Mouse (Mus musculus) hindbrain, embryonic 13.5 days (tissue): ENCODE data around the gene B3gat1. TPM values are rescaled to one million over a fixed set of nuclear protein-coding genes. Genes with fewer than 3 reads are reported as not detected.
A peak's percentile ranks its signal among the peaks of the same experiment; 100 is the strongest.

Experiments
- ATAC-seq: fragments of 200-750 bp; cut with Nextera tagmentation; 2 replicates; pipeline ENCODE4 v1.8.0; 2017; ENCODE audit warnings: moderate TSS enrichment; ENCODE audit not compliant: low FRiP score
- H3K27ac ChIP-seq: fragments of 300-500 bp; sonication (generic); 2 replicates; pipeline ENCODE4 v1.5.1; 2015; ENCODE audit warnings: inconsistent platforms, mild to moderate bottlenecking, moderate library complexity
- H3K27me3 ChIP-seq: fragments of 300-500 bp; sonication (generic); 2 replicates; pipeline ENCODE4 v1.6.1; 2015; ENCODE audit warnings: mild to moderate bottlenecking, inconsistent platforms
- H3K36me3 ChIP-seq: fragments of 300-500 bp; sonication (generic); 2 replicates; pipeline ENCODE4 v1.6.1; 2015; ENCODE audit warnings: mild to moderate bottlenecking, inconsistent platforms
- H3K4me1 ChIP-seq: fragments of 300-500 bp; sonication (generic); replicated peaks from 2 replicates; pipeline ENCODE4 v1.6.1; 2015; ENCODE audit warnings: inconsistent platforms
- H3K4me2 ChIP-seq: fragments of 300-500 bp; sonication (generic); 2 replicates; pipeline ENCODE4 v1.6.1; 2015; ENCODE audit warnings: inconsistent platforms, mild to moderate bottlenecking, moderate library complexity
- H3K4me3 ChIP-seq: fragments of 300-500 bp; sonication (generic); 2 replicates; pipeline ENCODE4 v1.5.1; 2015; ENCODE audit warnings: mild to moderate bottlenecking, inconsistent platforms
- H3K9ac ChIP-seq: fragments of 300-500 bp; sonication (generic); 2 replicates; pipeline ENCODE4 v1.6.1; 2015; ENCODE audit warnings: mild to moderate bottlenecking, inconsistent platforms
- H3K9me3 ChIP-seq: fragments of 300-500 bp; sonication (generic); 2 replicates; pipeline ENCODE4 v1.6.1; 2016; ENCODE audit warnings: inconsistent platforms
- WGBS: fragments of 180-500 bp; shearing (Covaris S2); methylation state at CpG from one replicate; pipeline ENCODE4 v1.1.7; 2015; 5-methylcytosine and 5-hydroxymethylcytosine counted together
- polyA plus RNA-seq: library from polyadenylated mRNA; unstranded; fragments of >200 nt; fragmentation: Nextera tagmentation; extraction: Ambion mirVana; gene quantifications from 2 replicates; pipeline ENCODE4 v1.2.1, GENCODE M21; 2015

The B3gat1 gene
- polyA plus RNA-seq, 1 experiment from 2014 or later: 31.9 TPM

DNA sequence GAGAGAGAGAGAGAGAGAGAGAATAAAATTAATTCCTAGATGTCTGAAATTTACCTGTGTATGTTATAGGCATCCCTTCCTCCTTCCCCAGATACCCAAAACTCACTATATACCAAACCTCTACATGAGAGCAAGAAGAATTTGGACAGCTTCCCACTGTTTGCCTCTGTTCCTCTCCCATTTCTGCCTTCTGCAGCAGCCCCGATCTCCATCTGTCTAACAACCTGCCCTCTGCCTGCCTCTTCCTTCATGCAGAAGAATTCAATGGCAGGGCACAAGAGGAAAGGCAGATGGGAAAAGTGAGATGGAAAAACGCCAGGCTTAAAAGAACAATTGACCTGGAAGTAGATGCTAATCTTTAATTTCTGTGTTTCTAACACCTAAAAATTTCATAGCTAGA is 5.0 kb upstream of the B3gat1 start:
- H3K4me1 ChIP-seq: peaks cover 5% of the 10 kb centered on the region; the same call in 1 of the 2 replicates
- no peaks in the 10 kb centered on the region for H3K9me3 ChIP-seq
- no peaks in the 10 kb centered on the region for H3K36me3 ChIP-seq
- H3K4me2 ChIP-seq: no peak overlapping the region
- H3K4me3 ChIP-seq: no peak overlapping the region
- H3K27ac ChIP-seq: no peak overlapping the region
- H3K9ac ChIP-seq: no peak overlapping the region
- no peak for ATAC-seq
- 75% methylated on average over 2 of the region's 2 CpGs for WGBS
- no peaks in the 10 kb centered on the region for H3K27me3 ChIP-seq

DNA sequence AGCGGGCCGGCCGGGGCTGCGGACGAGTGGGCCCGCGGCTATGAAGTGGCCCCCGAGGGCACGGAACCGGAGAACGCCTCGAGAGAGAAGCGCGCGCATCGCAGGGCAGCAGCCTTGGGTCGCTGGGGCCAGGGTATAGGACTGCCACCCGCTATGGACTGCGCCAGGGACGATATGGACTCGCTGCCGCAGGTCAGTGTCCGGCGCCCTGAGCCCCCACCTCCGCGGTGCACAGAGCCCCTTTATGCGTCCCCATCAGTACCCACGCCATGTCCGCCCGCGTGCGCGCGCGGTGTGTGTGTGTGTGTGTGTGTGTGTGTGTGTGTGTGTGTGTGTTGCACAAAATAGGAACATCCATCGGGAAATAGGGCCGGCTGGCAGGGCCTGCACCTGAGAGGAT is 458 bp downstream of the B3gat1 start:
- H3K9me3 ChIP-seq: no peaks in the 10 kb centered on the region
- H3K36me3 ChIP-seq: peaks cover 4% of the 10 kb centered on the region; the same call in 1 of the 2 replicates
- peak overlapping the region; percentile 86 for H3K4me2 ChIP-seq
- peak overlapping the region; percentile 85 for H3K4me3 ChIP-seq
- 0% methylated on average over 37 of the region's 37 CpGs for WGBS
- H3K27me3 ChIP-seq: no peaks in the 10 kb centered on the region
- ATAC-seq: peak; percentile 78
- H3K9ac ChIP-seq: peak overlapping the region; percentile 99
- H3K4me1 ChIP-seq: peaks cover 51% of the 10 kb centered on the region
- H3K27ac ChIP-seq: peak overlapping the region; percentile 95

DNA sequence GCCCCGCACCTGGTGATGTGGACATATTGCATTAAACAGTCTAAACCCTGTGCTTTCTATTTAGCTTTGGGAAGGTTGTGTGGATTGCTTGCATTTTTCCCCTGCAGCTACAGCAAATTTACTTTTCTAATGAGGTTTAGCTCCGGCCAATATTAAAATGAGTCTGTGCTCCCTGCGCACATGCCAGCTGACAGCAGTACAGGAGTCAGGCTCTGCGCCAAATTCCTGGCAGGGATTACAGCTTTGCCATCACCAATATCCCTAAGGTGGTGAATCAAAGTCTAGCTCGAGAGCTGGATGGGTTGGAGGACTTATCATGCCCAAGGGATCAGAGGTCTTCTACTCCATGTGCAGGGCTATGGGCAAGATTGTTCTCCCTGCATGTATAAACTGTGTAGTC is 3.6 kb downstream of the B3gat1 start:
- no peak overlapping the region for H3K27ac ChIP-seq

DNA sequence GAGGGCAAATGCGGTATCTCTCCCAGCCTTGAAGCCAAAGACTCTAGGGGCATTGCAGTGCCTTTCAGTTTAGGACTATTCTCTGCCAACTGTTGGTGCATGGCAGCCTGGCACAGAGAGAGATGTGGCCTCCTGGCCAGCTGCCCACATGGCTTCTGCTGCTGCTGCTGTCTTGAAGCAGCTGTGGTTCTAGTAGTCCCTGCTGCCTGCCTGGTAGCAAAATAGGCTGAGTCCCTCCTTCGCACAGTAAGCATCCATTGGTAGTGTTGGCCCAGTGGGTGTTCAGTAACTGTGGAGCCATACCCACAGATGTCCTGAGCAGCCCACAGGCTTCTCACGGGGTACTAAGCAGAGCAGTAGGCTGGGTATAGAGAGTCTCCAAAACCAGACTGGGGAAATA is 9.3 kb downstream of the B3gat1 start:
- 89% methylated on average over 3 of the region's 3 CpGs for WGBS
- no peak overlapping the region for H3K4me2 ChIP-seq
- H3K9me3 ChIP-seq: no peaks in the 10 kb centered on the region
- peaks cover 22% of the 10 kb centered on the region for H3K36me3 ChIP-seq
- H3K27ac ChIP-seq: no peak overlapping the region
- no peak overlapping the region for H3K9ac ChIP-seq
- H3K4me3 ChIP-seq: no peak overlapping the region
- no peaks in the 10 kb centered on the region for H3K27me3 ChIP-seq
- peaks cover 24% of the 10 kb centered on the region for H3K4me1 ChIP-seq
- 0 out of 2 replicates have a peak, but pooled peaks have one; percentile 21 for ATAC-seq

More for the DNA sequence above, 3.6 kb downstream of the B3gat1 start:
- 47% methylated on average over 5 of the region's 5 CpGs for WGBS
- Histone ChIP-seq H3K4me3 (peak overlapping the region; percentile 22), H3K4me1 (peaks cover 59% of the 10 kb centered on the region), H3K27me3 (no peaks in the 10 kb centered on the region), H3K4me2 (peak overlapping the region; percentile 86), H3K36me3 (peaks cover 9% of the 10 kb centered on the region), H3K9ac (peak overlapping the region; percentile 35), H3K9me3 (no peaks in the 10 kb centered on the region)
- ATAC-seq: no peak

DNA sequence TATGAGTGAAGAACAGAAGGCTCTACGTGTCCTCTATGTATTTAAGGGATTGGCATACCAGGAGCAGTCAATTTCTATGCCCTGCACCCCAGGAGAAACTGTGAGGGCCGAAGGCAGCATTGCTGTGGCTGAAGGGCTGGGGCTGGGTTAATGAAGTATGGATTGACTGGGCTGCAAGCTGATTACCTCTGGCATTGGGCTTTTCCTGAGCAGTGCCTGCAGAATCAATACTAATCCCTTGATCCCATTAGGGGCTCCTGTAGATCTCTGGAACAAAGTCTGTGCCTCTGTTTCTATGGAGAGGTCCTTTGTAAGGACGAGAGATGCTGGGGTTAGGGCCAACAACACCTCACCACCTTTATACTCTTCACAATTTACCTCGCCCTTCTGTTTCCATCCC is 13.6 kb downstream of the B3gat1 start:
- Histone ChIP-seq H3K9me3 (no peaks in the 10 kb centered on the region), H3K4me1 (peaks cover 7% of the 10 kb centered on the region), H3K36me3 (peaks cover 34% of the 10 kb centered on the region), H3K27ac (0 out of 2 replicates have a peak overlapping the region, but pooled peaks have one; percentile 40), H3K4me3 (no peak overlapping the region), H3K4me2 (no peak overlapping the region), H3K27me3 (no peaks in the 10 kb centered on the region), H3K9ac (no peak overlapping the region)
- 70% methylated on average over 4 of the region's 4 CpGs for WGBS
- ATAC-seq: no peak

DNA sequence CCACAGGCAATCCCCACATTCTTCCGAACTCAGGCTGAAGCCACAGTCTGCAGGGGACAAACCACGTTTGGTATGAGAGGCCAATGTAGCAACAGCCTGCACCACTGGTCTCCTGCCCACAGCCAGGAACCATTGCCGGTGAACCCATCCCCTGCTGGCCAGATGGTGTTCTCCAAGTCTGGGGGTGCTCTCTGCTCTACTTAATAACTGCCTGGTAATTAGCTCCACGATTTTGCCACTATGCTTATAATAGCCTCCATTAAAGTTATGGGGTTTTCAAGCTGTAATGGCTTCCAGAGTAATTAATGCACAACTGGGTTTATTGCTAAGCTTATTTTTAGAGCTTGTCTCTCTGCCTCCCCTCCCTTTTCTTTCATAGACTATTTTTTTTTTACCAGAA is 15.4 kb downstream of the B3gat1 start:
- H3K4me1 ChIP-seq: peaks cover 3% of the 10 kb centered on the region
- peak overlapping the region; percentile 66; the same call in 1 of the 2 replicates for H3K27ac ChIP-seq
- H3K9me3 ChIP-seq: no peaks in the 10 kb centered on the region
- 76% methylated on average over 4 of the region's 4 CpGs for WGBS
- H3K4me2 ChIP-seq: no peak overlapping the region
- H3K27me3 ChIP-seq: no peaks in the 10 kb centered on the region
- H3K9ac ChIP-seq: no peak overlapping the region
- no peak overlapping the region for H3K4me3 ChIP-seq
- no peak for ATAC-seq
- peaks cover 51% of the 10 kb centered on the region for H3K36me3 ChIP-seq

DNA sequence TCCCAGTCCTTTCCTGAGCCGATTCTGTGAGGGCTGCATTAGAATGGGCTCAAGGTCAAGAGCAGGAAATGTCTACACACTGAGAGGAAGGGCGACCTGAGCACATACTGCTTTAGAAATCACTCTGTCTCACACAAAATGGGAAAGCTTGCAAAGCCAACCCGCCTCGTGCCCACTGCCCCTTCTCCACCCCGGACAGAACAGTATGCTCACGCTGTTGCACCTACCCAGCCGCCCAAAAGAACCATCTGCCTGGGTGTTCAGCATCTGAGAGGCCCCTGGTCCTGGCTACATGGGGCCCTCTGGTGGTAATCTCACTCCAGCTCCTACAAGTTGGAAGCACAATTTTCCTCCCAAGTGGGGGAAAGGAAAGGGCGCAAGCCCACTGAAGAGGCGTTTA is 26.6 kb downstream of the B3gat1 start:
- Histone ChIP-seq H3K27me3 (no peaks in the 10 kb centered on the region), H3K27ac (no peak overlapping the region), H3K36me3 (peaks cover 68% of the 10 kb centered on the region), H3K4me3 (no peak overlapping the region), H3K9ac (no peak overlapping the region), H3K9me3 (no peaks in the 10 kb centered on the region), H3K4me2 (no peak overlapping the region), H3K4me1 (peaks cover 6% of the 10 kb centered on the region)
- 41% methylated on average over 9 of the region's 9 CpGs for WGBS
- peak; percentile 64 for ATAC-seq

DNA sequence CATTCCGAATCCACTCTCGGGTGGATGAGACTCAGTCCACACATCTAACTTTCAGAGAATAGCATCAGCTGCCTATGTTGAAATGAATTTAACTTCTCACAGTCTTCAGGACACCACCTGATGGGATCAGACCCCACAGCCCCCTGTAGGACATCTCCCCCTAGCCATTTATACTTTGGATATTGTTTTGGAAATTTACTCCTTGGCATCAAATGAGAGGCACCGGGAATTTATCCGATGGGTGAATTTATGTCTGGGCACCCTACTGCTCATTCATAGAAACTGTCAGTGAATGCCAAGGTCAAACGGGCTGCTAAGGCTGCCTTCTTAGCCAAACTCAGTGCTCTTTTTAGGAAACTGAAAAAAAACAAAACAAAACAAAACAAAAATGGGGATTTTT is 27.0 kb downstream of the B3gat1 start:
- WGBS: 74% methylated on average over 5 of the region's 5 CpGs
- Histone ChIP-seq H3K4me2 (no peak overlapping the region), H3K36me3 (peaks cover 63% of the 10 kb centered on the region), H3K9ac (no peak overlapping the region), H3K4me3 (no peak overlapping the region), H3K9me3 (no peaks in the 10 kb centered on the region), H3K4me1 (peaks cover 6% of the 10 kb centered on the region), H3K27me3 (no peaks in the 10 kb centered on the region), H3K27ac (no peak overlapping the region)
- ATAC-seq: no peak

DNA sequence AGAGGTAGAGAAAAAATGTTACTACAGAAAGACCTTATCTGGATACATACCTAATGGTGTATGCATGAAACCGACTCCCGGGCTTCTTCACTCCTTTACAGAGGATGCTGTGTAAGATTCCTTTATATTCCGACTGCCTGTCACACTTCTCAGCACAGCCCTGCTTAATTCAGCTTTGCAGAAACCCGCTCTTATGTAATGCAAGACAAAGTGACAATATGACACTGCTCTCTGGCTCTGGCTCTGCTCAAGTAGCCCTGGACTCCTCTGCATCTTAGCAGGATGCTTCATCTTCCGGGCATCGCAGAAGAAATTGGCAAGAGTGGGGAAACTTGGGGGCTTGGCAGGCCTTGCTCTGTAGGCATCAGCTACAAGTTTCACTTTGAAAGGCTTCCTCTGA is 28.9 kb downstream of the B3gat1 start:
- Histone ChIP-seq H3K27me3 (no peaks in the 10 kb centered on the region), H3K9ac (no peak overlapping the region), H3K9me3 (no peaks in the 10 kb centered on the region), H3K4me2 (no peak overlapping the region), H3K4me3 (no peak overlapping the region), H3K27ac (no peak overlapping the region), H3K36me3 (peaks cover 50% of the 10 kb centered on the region), H3K4me1 (peaks cover 6% of the 10 kb centered on the region)
- ATAC-seq: no peak
- 91% methylated on average over 6 of the region's 6 CpGs for WGBS

DNA sequence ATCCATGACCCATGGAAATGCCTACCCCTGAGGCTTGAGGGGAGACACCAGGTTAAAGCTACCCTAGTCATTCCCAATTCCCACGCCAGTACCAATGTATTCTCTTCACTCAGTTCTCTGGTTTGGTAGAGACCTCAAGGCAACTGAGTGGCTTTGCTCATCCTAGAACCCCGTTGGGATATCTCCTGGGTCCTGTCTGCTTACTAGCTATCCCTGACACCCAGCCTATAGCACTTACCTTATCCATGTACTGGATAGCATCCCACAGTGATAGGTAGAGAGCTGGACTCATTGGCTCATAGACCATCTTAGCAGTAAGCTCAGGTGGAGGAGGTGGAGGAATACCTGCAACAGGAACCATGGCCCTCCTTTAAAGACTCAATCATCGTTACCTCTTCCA is 34.7 kb downstream of the B3gat1 start:
- Histone ChIP-seq H3K4me2 (no peak overlapping the region), H3K27me3 (no peaks in the 10 kb centered on the region), H3K4me3 (no peak overlapping the region), H3K4me1 (no peaks in the 10 kb centered on the region), H3K27ac (no peak overlapping the region), H3K36me3 (peaks cover 19% of the 10 kb centered on the region), H3K9ac (no peak overlapping the region), H3K9me3 (no peaks in the 10 kb centered on the region)
- ATAC-seq: no peak
- WGBS: 90% methylated on average over 3 of the region's 3 CpGs

DNA sequence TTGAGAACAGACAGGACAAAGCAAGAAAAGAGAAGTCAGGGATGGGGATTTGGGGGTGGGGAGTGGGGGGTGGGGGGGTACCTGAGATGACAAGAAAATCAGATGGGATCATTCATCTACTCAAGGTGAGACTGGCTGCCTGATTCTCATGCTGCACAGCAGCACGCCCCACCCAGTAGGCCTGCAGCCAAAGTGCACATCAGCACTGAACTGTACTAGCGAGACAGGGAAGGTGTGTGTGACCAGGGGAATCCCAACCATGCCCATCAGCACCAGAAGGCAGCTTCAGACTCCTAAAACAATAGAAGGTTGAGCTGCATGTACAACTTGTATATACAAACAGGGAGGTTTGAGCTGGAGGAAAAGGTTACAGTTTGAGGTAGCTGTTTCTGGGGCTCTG is 42.2 kb downstream of the B3gat1 start:
- ATAC-seq: peak; percentile 41; the same call in 1 of the 2 replicates
- no peak overlapping the region for H3K27ac ChIP-seq
- H3K9me3 ChIP-seq: no peaks in the 10 kb centered on the region
- H3K4me3 ChIP-seq: no peak overlapping the region
- H3K27me3 ChIP-seq: no peaks in the 10 kb centered on the region
- H3K4me2 ChIP-seq: no peak overlapping the region
- WGBS: 83% methylated on average over 2 of the region's 2 CpGs
- no peaks in the 10 kb centered on the region for H3K36me3 ChIP-seq
- H3K4me1 ChIP-seq: no peaks in the 10 kb centered on the region
- H3K9ac ChIP-seq: no peak overlapping the region

DNA sequence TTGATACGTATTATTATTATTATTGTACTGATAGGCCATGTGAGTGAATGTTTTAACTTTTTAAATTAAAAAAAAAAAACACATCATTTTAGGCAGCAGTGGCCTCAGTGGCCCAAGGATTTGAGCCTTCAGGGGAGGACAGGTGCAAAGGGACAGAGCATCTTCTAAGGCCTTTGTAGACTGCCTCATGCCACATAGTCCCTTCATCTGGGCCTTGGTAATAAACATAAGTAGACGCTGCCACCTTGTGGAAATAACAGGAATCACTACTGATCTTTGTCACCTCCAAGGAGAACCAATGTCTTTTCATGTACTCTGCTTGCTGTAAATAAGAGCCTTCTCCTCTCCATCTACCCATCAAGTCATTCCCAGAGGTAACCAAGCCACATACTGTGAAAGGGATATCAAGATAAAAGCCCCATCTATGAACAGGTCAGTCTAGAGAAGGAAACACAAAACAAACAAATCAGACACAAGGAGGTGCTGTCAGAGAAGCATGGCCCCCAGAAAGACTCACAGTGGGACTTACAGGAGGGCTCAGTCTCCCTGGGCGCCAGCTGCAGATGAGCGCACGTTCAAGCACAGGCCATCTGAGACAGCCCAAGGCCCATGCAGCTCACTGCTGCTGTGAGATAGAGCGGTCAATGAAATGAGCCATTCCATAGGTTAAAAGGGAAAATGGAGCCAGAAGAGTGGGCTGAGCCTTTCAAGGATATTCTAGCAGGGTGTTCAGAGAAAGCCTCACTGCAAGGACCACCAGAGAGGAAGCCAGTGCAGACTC is 42.8 kb downstream of the B3gat1 start:
- Histone ChIP-seq H3K4me2 (no peak overlapping the region), H3K27ac (no peak overlapping the region), H3K9ac (no peak overlapping the region), H3K27me3 (no peaks in the 10 kb centered on the region), H3K4me1 (no peaks in the 10 kb centered on the region), H3K4me3 (no peak overlapping the region), H3K9me3 (no peaks in the 10 kb centered on the region), H3K36me3 (no peaks in the 10 kb centered on the region)
- 62% methylated on average over 6 of the region's 6 CpGs for WGBS
- peak; percentile 72 for ATAC-seq

DNA sequence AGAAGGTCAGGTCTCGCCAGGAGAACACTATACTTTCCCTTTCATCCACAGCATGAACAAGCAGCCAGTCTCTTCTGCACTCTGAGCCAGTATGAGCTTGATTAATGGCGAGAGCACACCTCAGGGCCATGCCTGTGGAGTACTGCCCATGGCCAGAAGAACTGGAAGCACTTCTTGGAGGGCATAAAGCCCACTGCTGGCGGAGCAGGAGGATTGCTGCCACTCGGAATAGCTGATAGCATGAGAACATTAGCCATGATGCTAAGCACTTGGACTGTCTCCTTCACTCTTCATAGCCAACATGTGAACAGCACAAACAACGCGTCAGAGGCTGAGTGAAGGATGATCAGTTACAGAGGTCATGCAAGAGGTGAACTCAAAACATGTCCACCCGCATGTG is 44.9 kb downstream of the B3gat1 start:
- H3K27me3 ChIP-seq: no peaks in the 10 kb centered on the region

More for the DNA sequence above, 44.9 kb downstream of the B3gat1 start:
- Histone ChIP-seq H3K9me3 (no peaks in the 10 kb centered on the region), H3K4me2 (no peak overlapping the region), H3K27ac (no peak overlapping the region), H3K4me3 (no peak overlapping the region), H3K9ac (no peak overlapping the region), H3K36me3 (no peaks in the 10 kb centered on the region), H3K4me1 (no peaks in the 10 kb centered on the region)
- WGBS: 90% methylated on average over 7 of the region's 7 CpGs
- ATAC-seq: no peak
